Mouse (Mus musculus) liver, embryonic 12.5 days (tissue): ENCODE data around the gene Retn. TPM values are rescaled to one million over a fixed set of nuclear protein-coding genes. Genes with fewer than 3 reads are reported as not detected.
A peak's percentile ranks its signal among the peaks of the same experiment; 100 is the strongest.

ENCODE experiments used
- ATAC-seq: fragments of 200-750 bp; cut with Nextera tagmentation; 2 replicates; pipeline ENCODE4 v1.8.0; 2017; ENCODE audit warnings: moderate number of reproducible peaks, mild to moderate bottlenecking, moderate library complexity
- H3K27ac ChIP-seq: fragments of 300-500 bp; sonication (generic); 2 replicates; pipeline ENCODE4 v1.5.1; 2016; ENCODE audit warnings: mild to moderate bottlenecking
- H3K27me3 ChIP-seq: fragments of 300-500 bp; sonication (generic); replicated peaks from 2 replicates; pipeline ENCODE4 v1.6.1; 2016; ENCODE audit warnings: mild to moderate bottlenecking, moderate library complexity
- H3K36me3 ChIP-seq: fragments of 300-500 bp; sonication (generic); 2 replicates; pipeline ENCODE4 v1.6.1; 2016; ENCODE audit warnings: mild to moderate bottlenecking, moderate library complexity
- H3K4me1 ChIP-seq: fragments of 300-500 bp; sonication (generic); 2 replicates; pipeline ENCODE4 v1.6.1; 2016
- H3K4me2 ChIP-seq: fragments of 300-500 bp; sonication (generic); 2 replicates; pipeline ENCODE4 v1.6.1; 2016; ENCODE audit warnings: mild to moderate bottlenecking, moderate library complexity
- H3K4me3 ChIP-seq: fragments of 300-500 bp; sonication (generic); 2 replicates; pipeline ENCODE4 v1.5.1; 2016; ENCODE audit warnings: mild to moderate bottlenecking, moderate library complexity
- H3K9ac ChIP-seq: fragments of 300-500 bp; sonication (generic); 2 replicates; pipeline ENCODE4 v1.6.1; 2016; ENCODE audit warnings: mild to moderate bottlenecking, moderate library complexity
- H3K9me3 ChIP-seq: fragments of 300-500 bp; sonication (generic); replicated peaks from 2 replicates; pipeline ENCODE4 v1.6.1; 2016; ENCODE audit warnings: mild to moderate bottlenecking, moderate library complexity
- WGBS: fragments of 180-500 bp; shearing (Covaris S2); methylation state at CpG from one replicate; pipeline ENCODE4 v1.1.7; 2016; ENCODE audit not compliant: insufficient replicate concordance; 5-methylcytosine and 5-hydroxymethylcytosine counted together
- polyA plus RNA-seq: library from polyadenylated mRNA; unstranded; fragments of >200 nt; fragmentation: Nextera tagmentation; extraction: Ambion mirVana; gene quantifications from 2 replicates; pipeline ENCODE4 v1.2.1, GENCODE M21; 2016

Gene Retn
- polyA plus RNA-seq, 1 experiment from 2014 or later: 0.14 TPM

GRCm38 (mm10) chr8:3631478-3631875 lies 24.1 kb upstream of the Retn start:
- H3K9me3 ChIP-seq: no peaks in the 10 kb centered on the region
- ATAC-seq: peak; percentile 63
- 0 out of 2 replicates have a peak, but pooled peaks cover 4% of the 10 kb centered on the region for H3K27me3 ChIP-seq
- WGBS: 2% methylated on average over 8 of the region's 8 CpGs
- H3K4me1 ChIP-seq: peaks cover 23% of the 10 kb centered on the region
- H3K4me3 ChIP-seq: peak overlapping the region; percentile 80
- peak overlapping the region; percentile 77 for H3K9ac ChIP-seq
- H3K27ac ChIP-seq: peak overlapping the region; percentile 66
- H3K4me2 ChIP-seq: peak overlapping the region; percentile 85
- peaks cover 36% of the 10 kb centered on the region for H3K36me3 ChIP-seq

- Histone ChIP-seq H3K4me3 (no peak overlapping the region), H3K4me2 (no peak overlapping the region), H3K27me3 (0 out of 2 replicates have a peak, but pooled peaks cover 4% of the 10 kb centered on the region), H3K27ac (no peak overlapping the region), H3K36me3 (peaks cover 25% of the 10 kb centered on the region), H3K9me3 (no peaks in the 10 kb centered on the region), H3K4me1 (no peaks in the 10 kb centered on the region), H3K9ac (no peak overlapping the region)
- ATAC-seq: peak; percentile 78
- 12% methylated on average over 5 of the region's 5 CpGs for WGBS
Measured at GRCm38 (mm10) chr8:3645804-3646203, 9.8 kb upstream of the Retn start.

- no peak overlapping the region for H3K4me2 ChIP-seq
- H3K9ac ChIP-seq: no peak overlapping the region
- WGBS: 66% methylated on average over 6 of the region's 6 CpGs
- no peak overlapping the region for H3K27ac ChIP-seq
- no peaks in the 10 kb centered on the region for H3K4me1 ChIP-seq
- ATAC-seq: no peak
- H3K4me3 ChIP-seq: no peak overlapping the region
- H3K36me3 ChIP-seq: peaks cover 13% of the 10 kb centered on the region
- no peaks in the 10 kb centered on the region for H3K9me3 ChIP-seq
- H3K27me3 ChIP-seq: 0 out of 2 replicates have a peak, but pooled peaks cover 6% of the 10 kb centered on the region
Measured at GRCm38 (mm10) chr8:3646824-3647531, 8.6 kb upstream of the Retn start.

- Histone ChIP-seq H3K36me3 (peaks cover 7% of the 10 kb centered on the region), H3K4me1 (no peaks in the 10 kb centered on the region), H3K4me2 (no peak overlapping the region), H3K9ac (no peak overlapping the region), H3K27ac (no peak overlapping the region), H3K9me3 (no peaks in the 10 kb centered on the region), H3K4me3 (no peak overlapping the region), H3K27me3 (peaks cover 11% of the 10 kb centered on the region; the same call in 1 of the 2 replicates)
- WGBS: 60% methylated on average over 4 of the region's 4 CpGs
- ATAC-seq: no peak
Measured at GRCm38 (mm10) chr8:3647561-3647960, 8.0 kb upstream of the Retn start.

GRCm38 (mm10) chr8:3648268-3648667 lies 7.3 kb upstream of the Retn start:
- no peak for ATAC-seq
- Histone ChIP-seq H3K4me3 (no peak overlapping the region), H3K4me1 (no peaks in the 10 kb centered on the region), H3K36me3 (peaks cover under 1% of the 10 kb centered on the region), H3K9ac (no peak overlapping the region), H3K27me3 (peaks cover 14% of the 10 kb centered on the region; the same call in 1 of the 2 replicates), H3K9me3 (no peaks in the 10 kb centered on the region), H3K4me2 (no peak overlapping the region), H3K27ac (no peak overlapping the region)
- WGBS: 62% methylated on average over 2 of the region's 2 CpGs

GRCm38 (mm10) chr8:3648990-3649389 lies 6.6 kb upstream of the Retn start:
- ATAC-seq: no peak
- no peak overlapping the region for H3K9ac ChIP-seq
- 29% methylated on average over 1 of the region's 1 CpGs for WGBS

GRCm38 (mm10) chr8:3652845-3653244 lies 2.7 kb upstream of the Retn start:
- Histone ChIP-seq H3K9ac (no peak overlapping the region), H3K4me3 (no peak overlapping the region), H3K27me3 (peaks cover 24% of the 10 kb centered on the region), H3K36me3 (no peaks in the 10 kb centered on the region), H3K27ac (no peak overlapping the region), H3K9me3 (no peaks in the 10 kb centered on the region), H3K4me2 (no peak overlapping the region), H3K4me1 (no peaks in the 10 kb centered on the region)
- 34% methylated on average over 3 of the region's 3 CpGs for WGBS
- no peak for ATAC-seq

More at GRCm38 (mm10) chr8:3648990-3649389, 6.6 kb upstream of the Retn start:
- Histone ChIP-seq H3K4me2 (peak overlapping the region; percentile 31), H3K4me3 (no peak overlapping the region), H3K27ac (no peak overlapping the region), H3K36me3 (no peaks in the 10 kb centered on the region), H3K9me3 (no peaks in the 10 kb centered on the region), H3K4me1 (no peaks in the 10 kb centered on the region), H3K27me3 (peaks cover 14% of the 10 kb centered on the region; the same call in 1 of the 2 replicates)

GRCm38 (mm10) chr8:3654726-3655508 lies 653 bp upstream of the Retn start:
- H3K9ac ChIP-seq: no peak overlapping the region
- 70% methylated on average over 11 of the region's 11 CpGs for WGBS
- ATAC-seq: 0 out of 2 replicates have a peak, but pooled peaks have one; percentile 19
- H3K36me3 ChIP-seq: no peaks in the 10 kb centered on the region
- peaks cover 32% of the 10 kb centered on the region for H3K27me3 ChIP-seq
- H3K4me1 ChIP-seq: no peaks in the 10 kb centered on the region
- H3K4me3 ChIP-seq: no peak overlapping the region
- H3K9me3 ChIP-seq: no peaks in the 10 kb centered on the region
- no peak overlapping the region for H3K4me2 ChIP-seq
- no peak overlapping the region for H3K27ac ChIP-seq

GRCm38 (mm10) chr8:3656725-3657381 lies 1.3 kb downstream of the Retn start:
- WGBS: 20% methylated on average over 7 of the region's 7 CpGs
- Histone ChIP-seq H3K4me1 (0 out of 2 replicates have a peak, but pooled peaks cover 3% of the 10 kb centered on the region), H3K27ac (no peak overlapping the region), H3K4me3 (no peak overlapping the region), H3K9ac (no peak overlapping the region), H3K36me3 (no peaks in the 10 kb centered on the region), H3K4me2 (no peak overlapping the region), H3K9me3 (no peaks in the 10 kb centered on the region), H3K27me3 (peaks cover 26% of the 10 kb centered on the region)
- ATAC-seq: no peak

- no peak overlapping the region for H3K27ac ChIP-seq
- no peak overlapping the region for H3K4me2 ChIP-seq
- 0 out of 2 replicates have a peak, but pooled peaks cover 3% of the 10 kb centered on the region for H3K4me1 ChIP-seq
- H3K4me3 ChIP-seq: no peak overlapping the region
- H3K27me3 ChIP-seq: peaks cover 13% of the 10 kb centered on the region; the same call in 1 of the 2 replicates
- H3K9ac ChIP-seq: no peak overlapping the region
- H3K9me3 ChIP-seq: no peaks in the 10 kb centered on the region
- no peaks in the 10 kb centered on the region for H3K36me3 ChIP-seq
- no peak for ATAC-seq
- WGBS: 47% methylated on average over 8 of the region's 8 CpGs
Measured at GRCm38 (mm10) chr8:3660889-3661288, 5.3 kb downstream of the Retn start.

GRCm38 (mm10) chr8:3664405-3664804 lies 8.8 kb downstream of the Retn start:
- Histone ChIP-seq H3K4me2 (no peak overlapping the region), H3K27me3 (no peaks in the 10 kb centered on the region; the same call in 1 of the 2 replicates), H3K36me3 (no peaks in the 10 kb centered on the region), H3K27ac (no peak overlapping the region; the same call in 1 of the 2 replicates), H3K9ac (no peak overlapping the region), H3K9me3 (no peaks in the 10 kb centered on the region), H3K4me1 (0 out of 2 replicates have a peak, but pooled peaks cover 3% of the 10 kb centered on the region), H3K4me3 (no peak overlapping the region)
- 16% methylated on average over 4 of the region's 5 CpGs for WGBS
- ATAC-seq: 0 out of 2 replicates have a peak, but pooled peaks have one; percentile 8
